Mouse (Mus musculus) G1E (cell line): ENCODE data around the gene Agmat.

Source experiments
- CTCF ChIP-seq: IDR thresholded peaks from 2 replicates; pipeline ENCODE4 v1.5.1; 2012; ENCODE audit warnings: low read depth, low read length, inconsistent platforms, mixed read lengths
- POLR2AphosphoS5 ChIP-seq: IDR thresholded peaks from 2 replicates; pipeline ENCODE4 v1.6.1; 2012; ENCODE audit warnings: low read depth, low read length, inconsistent platforms; ENCODE audit not compliant: insufficient replicate concordance

- TF ChIP-seq CTCF (no peak), POLR2AphosphoS5 (no peak)
Observed at GRCm38 (mm10) chr4:141746578-141747346, at the start of gene Agmat.
